Comparison of ENCODE assay signal across 9 mouse cellular contexts in genomic region chr2:33033281-33033680, GRCm38 (mm10). TPM values are rescaled to one million over a fixed set of nuclear protein-coding genes. Genes with fewer than 3 reads are reported as not detected.
DNase-seq lines count a peak whose midpoint lies in the region; ATAC-seq and TF ChIP-seq lines count a peak whose summit lies in the region.
"Had no signal": no experiment of that assay in that cellular context is flagged by ENCODE, and none has a peak within 500 bp of the region (broad histone marks: within the 10 kb centered on the region; RNA-seq: fewer than 3 reads in every experiment).

No protein-coding gene starts in this region.

- TF ChIP-seq POLR2A in cerebellum, adult 2 months (IDR thresholded peaks at IDR 0.05; ENCODE audit: borderline replicate concordance, insufficient read depth, low read length), result no peak
- no peak for TF ChIP-seq POLR2A in myocyte (IDR thresholded peaks at IDR 0.05; ENCODE audit: insufficient read length, low read depth)

- peak; percentile 78 for DNase-seq in forebrain, postnatal 0 days
- peak; percentile 63 to 68 for DNase-seq in cerebellum, adult 2 months
- DNase-seq in layer of hippocampus, adult 18-20 months (ENCODE audit: low spot score in 2 of 2), result peak; percentile 62 to 84
- no peak for DNase-seq in kidney, adult 9 months
- DNase-seq in lung, adult 18-20 months, result no peak

- no peak overlapping the region for H3ac ChIP-seq in myocyte (ENCODE audit: control insufficient read depth, insufficient read length)

- WGBS in forebrain, postnatal 0 days, result 62% methylated on average over 7 of the region's 7 CpGs
- WGBS in forebrain, embryonic 15.5 days, result 87% methylated on average over 7 of the region's 7 CpGs
- 22% methylated on average over 7 of the region's 7 CpGs for WGBS in cerebellum, adult 2 months

- no peaks in the 10 kb centered on the region for H3K79me2 ChIP-seq in myocyte (ENCODE audit: control insufficient read depth, insufficient read depth)

- no peaks in the 10 kb centered on the region for H3K4me1 ChIP-seq in forebrain, postnatal 0 days (ENCODE audit: insufficient read depth)
- H3K4me1 ChIP-seq in forebrain, embryonic 15.5 days, result peaks cover 8% of the 10 kb centered on the region; the same call in 1 of the 2 replicates
- no peaks in the 10 kb centered on the region; the same call in 1 of the 2 replicates for H3K4me1 ChIP-seq in cerebellum, adult 2 months (ENCODE audit: control insufficient read depth, insufficient read depth, low read length)
- H3K4me1 ChIP-seq: embryonic facial prominence, embryonic 13.5 days had no signal

- H3K27ac ChIP-seq in forebrain, postnatal 0 days (ENCODE audit: low read depth, low read length), result no peak overlapping the region; the same call in 1 of the 2 replicates
- no peak overlapping the region for H3K27ac ChIP-seq in forebrain, embryonic 15.5 days (replicated peaks)
- no peak overlapping the region; the same call in 1 of the 2 replicates for H3K27ac ChIP-seq in cerebellum, adult 2 months (ENCODE audit: insufficient read depth, low read length)
- H3K27ac ChIP-seq: embryonic facial prominence, embryonic 13.5 days had no signal

- peak; percentile 71 for ATAC-seq in forebrain, postnatal 0 days
- no peak for ATAC-seq in forebrain, embryonic 15.5 days (replicated peaks)
- no peak for ATAC-seq in monocyte, adult 5-6 weeks (replicated peaks; ENCODE audit: insufficient number of reproducible peaks, low FRiP score, low TSS enrichment, poor library complexity, severe bottlenecking)

- H3K9me3 ChIP-seq in forebrain, postnatal 0 days (ENCODE audit: low read length), result no peaks in the 10 kb centered on the region
- H3K9me3 ChIP-seq in forebrain, embryonic 15.5 days, result no peaks in the 10 kb centered on the region
- H3K9me3 ChIP-seq: embryonic facial prominence, embryonic 13.5 days had no signal

- peaks cover 11% of the 10 kb centered on the region; the same call in 1 of the 2 replicates for H3K36me3 ChIP-seq in forebrain, postnatal 0 days (ENCODE audit: insufficient read depth)
- 0 out of 2 replicates have a peak, but pooled peaks cover 3% of the 10 kb centered on the region for H3K36me3 ChIP-seq in forebrain, embryonic 15.5 days
- no peaks in the 10 kb centered on the region for H3K36me3 ChIP-seq in myocyte (ENCODE audit: control insufficient read depth, insufficient read depth)

- no peak overlapping the region for H3K4me3 ChIP-seq in forebrain, postnatal 0 days (ENCODE audit: low read depth, low read length)
- no peak overlapping the region for H3K4me3 ChIP-seq in forebrain, embryonic 15.5 days
- H3K4me3 ChIP-seq in cerebellum, adult 2 months (replicated peaks; ENCODE audit: insufficient read depth, low read depth, low read length), result no peak overlapping the region
- no peak overlapping the region for H3K4me3 ChIP-seq in myocyte
- H3K4me3 ChIP-seq: embryonic facial prominence, embryonic 13.5 days had no signal

- H3K9ac ChIP-seq in forebrain, postnatal 0 days, result no peak overlapping the region
- H3K9ac ChIP-seq in forebrain, embryonic 15.5 days (replicated peaks), result no peak overlapping the region
- H3K9ac ChIP-seq: embryonic facial prominence, embryonic 13.5 days had no signal

- no peak overlapping the region for H3K4me2 ChIP-seq in forebrain, postnatal 0 days (ENCODE audit: low read depth)
- no peak overlapping the region for H3K4me2 ChIP-seq in forebrain, embryonic 15.5 days (replicated peaks)
- no peak overlapping the region for H3K4me2 ChIP-seq in myocyte (ENCODE audit: low read depth)
- H3K4me2 ChIP-seq: embryonic facial prominence, embryonic 13.5 days had no signal

- no peaks in the 10 kb centered on the region for H3K27me3 ChIP-seq in forebrain, postnatal 0 days (ENCODE audit: insufficient read depth, low read length)
- no peaks in the 10 kb centered on the region for H3K27me3 ChIP-seq in forebrain, embryonic 15.5 days
- no peaks in the 10 kb centered on the region for H3K27me3 ChIP-seq in cerebellum, adult 2 months (ENCODE audit: control insufficient read depth, insufficient read depth, low read length)
- no peaks in the 10 kb centered on the region for H3K27me3 ChIP-seq in myocyte (ENCODE audit: control insufficient read depth, insufficient read depth, insufficient read length)
- H3K27me3 ChIP-seq: embryonic facial prominence, embryonic 13.5 days had no signal

- no peak for TF ChIP-seq CTCF in forebrain, postnatal 0 days (IDR thresholded peaks at IDR 0.05; ENCODE audit: low read depth)
- no peak for TF ChIP-seq CTCF in cerebellum, adult 2 months (IDR thresholded peaks at IDR 0.05; ENCODE audit: borderline replicate concordance, insufficient read depth, low read depth, low read length)

TF ChIP-seq in myocyte, 11 proteins besides CTCF, POLR2A, EP300 and RAD21:
- TF ChIP-seq MYOD1 (IDR thresholded peaks at IDR 0.05; ENCODE audit: control insufficient read depth in 1 of 3, insufficient read length in 2 of 3, low read depth in 2 of 3) (no peak), CEBPB (IDR thresholded peaks at IDR 0.05; ENCODE audit: insufficient read depth, poor library complexity, severe bottlenecking) (peak; percentile 36; the same call in 1 of the 2 replicates)

RNA-seq across cellular contexts. Expression of gene Slc2a8, which starts 51.4 kb away (rescaled TPM):
- total RNA-seq in forebrain, postnatal 0 days (2014; rRNA removed), result 18.9 and 26.9 TPM in 2 replicates
- polyA plus RNA-seq in forebrain, postnatal 0 days (2015; fragmentation: Nextera tagmentation; extraction: Ambion mirVana), result 22.8 and 24.6 TPM in 2 replicates
- 20.9 and 21.3 TPM in 2 replicates for polyA plus RNA-seq in forebrain, embryonic 15.5 days (2015; fragmentation: Nextera tagmentation; extraction: Ambion mirVana)
- polyA plus RNA-seq in cerebellum, adult 2 months (2012; rRNA removed), result 51.3 and 55.0 TPM in 2 replicates
- 10 to 100 TPM; 20.5 to 20.7 TPM for total RNA-seq in layer of hippocampus, adult 18-20 months (2021)
- polyA plus RNA-seq in myocyte (2012; fragmentation: generic; extraction: Trizol), result 13.5 TPM
- total RNA-seq in monocyte, adult 5-6 weeks (2017), result 1.1 to 4.2 TPM (median 1.4 TPM) in 3 replicates

Comparison
In these comparisons a context has a peak if more than half of its experiments do, and no peak if none do; other contexts are left out.
1. DNase-seq: peak in forebrain, postnatal 0 days (single experiment), cerebellum, adult 2 months (2 of 2) and layer of hippocampus, adult 18-20 months (2 of 2); none in kidney, adult 9 months (single experiment) and lung, adult 18-20 months (0 of 2).